Mouse (Mus musculus): Measurements from ENCODE around the gene Rbsn. TPM values are rescaled to one million over a fixed set of nuclear protein-coding genes. Genes with fewer than 3 reads are reported as not detected.

The Rbsn gene
- polyA plus RNA-seq, 1 experiment from 2014 or later = 34.6 TPM

DNA sequence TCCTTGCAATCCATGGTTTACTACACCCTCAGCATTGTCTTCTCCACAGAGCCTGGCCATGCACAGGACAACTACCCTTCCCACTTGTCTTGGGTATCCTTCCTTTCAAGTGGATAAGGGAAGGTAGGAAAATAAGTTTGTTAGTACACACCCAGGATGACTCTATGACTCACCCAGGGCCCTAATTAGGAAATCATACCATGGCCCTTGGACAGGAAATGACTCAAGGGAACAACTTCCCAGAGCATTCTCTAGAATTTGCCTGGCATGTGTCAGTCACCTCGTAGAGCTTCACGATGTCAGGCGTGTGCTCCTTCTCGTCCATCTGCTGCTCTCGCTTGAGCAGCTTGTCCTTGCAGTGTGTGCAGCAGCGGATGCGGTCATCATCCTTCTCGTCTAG, 15.3 kb downstream of the Rbsn start:
- ATAC-seq = no peak
- H3K9ac ChIP-seq (replicated peaks; ENCODE audit: low read depth, low read length) = no peak overlapping the region
- H3K27me3 ChIP-seq (replicated peaks; ENCODE audit: control insufficient read depth, insufficient read depth, low read length) = no peaks in the 10 kb centered on the region
- no peaks in the 10 kb centered on the region for H3K9me3 ChIP-seq (ENCODE audit: control insufficient read depth, low read length)
- H3K4me3 ChIP-seq (replicated peaks; ENCODE audit: low read length) = no peak overlapping the region
- no peaks in the 10 kb centered on the region for H3K4me1 ChIP-seq (replicated peaks; ENCODE audit: control insufficient read depth, insufficient read depth, low read length)
- H3K4me2 ChIP-seq (ENCODE audit: low read length) = no peak overlapping the region
- 90% methylated on average over 8 of the region's 8 CpGs for WGBS
- peaks cover 40% of the 10 kb centered on the region for H3K36me3 ChIP-seq (ENCODE audit: control insufficient read depth, insufficient read depth)
- H3K27ac ChIP-seq (ENCODE audit: low read length) = no peak overlapping the region

GRCm38 (mm10) chr6:92184178-92184577, 30.5 kb downstream of the Rbsn start:
- Histone ChIP-seq H3K27ac (ENCODE audit: low read length) (peak overlapping the region; percentile 68), H3K36me3 (ENCODE audit: control insufficient read depth, insufficient read depth) (peaks cover 8% of the 10 kb centered on the region), H3K9ac (replicated peaks; ENCODE audit: low read depth, low read length) (peak overlapping the region; percentile 70), H3K9me3 (ENCODE audit: control insufficient read depth, low read length) (peaks cover 7% of the 10 kb centered on the region; the same call in 1 of the 2 replicates), H3K27me3 (replicated peaks; ENCODE audit: control insufficient read depth, insufficient read depth, low read length) (no peaks in the 10 kb centered on the region), H3K4me1 (replicated peaks; ENCODE audit: control insufficient read depth, insufficient read depth, low read length) (peaks cover 11% of the 10 kb centered on the region), H3K4me3 (replicated peaks; ENCODE audit: low read length) (peak overlapping the region; percentile 60), H3K4me2 (ENCODE audit: low read length) (peak overlapping the region; percentile 53)
- WGBS = 2% methylated on average over 10 of the region's 10 CpGs
- ATAC-seq = peak; percentile 78

DNA sequence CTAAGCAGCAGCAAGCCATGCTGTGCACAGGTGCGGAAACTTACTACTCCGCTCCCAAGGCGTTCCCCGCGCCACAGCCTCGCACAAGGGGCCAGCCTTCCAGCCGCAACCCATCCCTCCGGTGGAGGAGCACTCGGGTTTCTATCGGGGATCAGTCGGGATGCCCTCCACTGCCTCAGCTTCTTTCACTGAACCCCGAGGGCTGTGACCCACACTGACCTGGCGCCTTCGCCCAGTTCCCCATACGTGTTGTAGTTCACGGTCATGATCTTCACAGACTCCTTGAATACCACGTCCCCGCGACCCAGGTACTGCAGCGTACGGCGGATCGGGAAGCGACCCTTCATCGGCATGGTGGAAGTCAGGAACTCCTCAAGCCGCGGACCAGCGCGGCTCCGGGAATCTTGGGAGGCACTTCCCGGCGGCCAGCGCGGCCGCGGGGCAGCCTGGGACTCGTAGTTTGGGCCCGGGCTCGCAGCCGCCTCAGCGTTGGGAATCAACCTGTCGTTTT, 31.0 kb downstream of the Rbsn start, which contains the start of gene Mrps25:
Gene Mrps25 (minus strand): TSS at position 413 of the 511 bp plus-strand sequence.
- Histone ChIP-seq H3K4me3 (replicated peaks; ENCODE audit: low read length) (peak within 1 kb of the TSS; percentile 60), H3K36me3 (ENCODE audit: control insufficient read depth, insufficient read depth) (peaks cover 10% of the 10 kb centered on the region), H3K9ac (replicated peaks; ENCODE audit: low read depth, low read length) (peak within 1 kb of the TSS; percentile 70), H3K27ac (ENCODE audit: low read length) (peak within 1 kb of the TSS; percentile 68), H3K9me3 (ENCODE audit: control insufficient read depth, low read length) (peaks cover 8% of the 10 kb centered on the region; the same call in 1 of the 2 replicates), H3K4me1 (replicated peaks; ENCODE audit: control insufficient read depth, insufficient read depth, low read length) (peaks cover 11% of the 10 kb centered on the region), H3K4me2 (ENCODE audit: low read length) (peak within 1 kb of the TSS; percentile 53), H3K27me3 (replicated peaks; ENCODE audit: control insufficient read depth, insufficient read depth, low read length) (no peaks in the 10 kb centered on the region)
- WGBS = 0% methylated on average over 42 of the region's 42 CpGs
- peak; percentile 97 for ATAC-seq

- H3K4me3 ChIP-seq (replicated peaks; ENCODE audit: low read length) = no peak overlapping the region
- H3K9me3 ChIP-seq (ENCODE audit: control insufficient read depth, low read length) = peaks cover 8% of the 10 kb centered on the region; the same call in 1 of the 2 replicates
- H3K4me1 ChIP-seq (replicated peaks; ENCODE audit: control insufficient read depth, insufficient read depth, low read length) = no peaks in the 10 kb centered on the region
- H3K27ac ChIP-seq (ENCODE audit: low read length) = no peak overlapping the region
- H3K36me3 ChIP-seq (ENCODE audit: control insufficient read depth, insufficient read depth) = peaks cover 19% of the 10 kb centered on the region
- 96% methylated on average over 1 of the region's 1 CpGs for WGBS
- H3K27me3 ChIP-seq (replicated peaks; ENCODE audit: control insufficient read depth, insufficient read depth, low read length) = no peaks in the 10 kb centered on the region
- no peak overlapping the region for H3K9ac ChIP-seq (replicated peaks; ENCODE audit: low read depth, low read length)
- no peak overlapping the region for H3K4me2 ChIP-seq (ENCODE audit: low read length)
- ATAC-seq = no peak
Observed at GRCm38 (mm10) chr6:92176450-92176849, 38.3 kb downstream of the Rbsn start.

GRCm38 (mm10) chr6:92162724-92163123, 52.0 kb downstream of the Rbsn start:
- no peak overlapping the region for H3K4me3 ChIP-seq (replicated peaks; ENCODE audit: low read length)
- H3K9me3 ChIP-seq (ENCODE audit: control insufficient read depth, low read length) = no peaks in the 10 kb centered on the region
- no peaks in the 10 kb centered on the region for H3K27me3 ChIP-seq (replicated peaks; ENCODE audit: control insufficient read depth, insufficient read depth, low read length)
- no peak for ATAC-seq
- 91% methylated on average over 1 of the region's 1 CpGs for WGBS
- H3K4me1 ChIP-seq (replicated peaks; ENCODE audit: control insufficient read depth, insufficient read depth, low read length) = no peaks in the 10 kb centered on the region
- no peak overlapping the region for H3K9ac ChIP-seq (replicated peaks; ENCODE audit: low read depth, low read length)
- H3K4me2 ChIP-seq (ENCODE audit: low read length) = no peak overlapping the region
- no peak overlapping the region for H3K27ac ChIP-seq (ENCODE audit: low read length)
- peaks cover 46% of the 10 kb centered on the region for H3K36me3 ChIP-seq (ENCODE audit: control insufficient read depth, insufficient read depth)

DNA sequence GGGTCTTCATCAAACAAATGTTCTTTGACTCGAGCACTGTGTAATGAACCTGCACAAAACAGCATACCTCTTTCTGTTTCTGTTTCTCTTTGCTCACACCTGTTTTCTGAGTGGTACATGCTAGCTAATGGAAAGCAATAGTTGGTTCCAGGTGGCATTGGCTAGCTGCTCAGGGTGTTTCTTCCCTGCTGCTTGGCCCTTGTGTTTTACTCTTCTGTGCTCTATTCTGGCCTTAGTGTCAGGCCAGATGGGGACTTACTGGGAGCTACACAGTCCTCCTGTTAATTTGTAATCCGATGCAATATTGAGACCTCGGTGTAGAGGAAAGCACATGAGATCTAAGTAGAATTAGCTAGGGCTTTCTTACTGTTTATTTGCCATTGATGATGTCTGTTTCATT, 55.9 kb downstream of the Rbsn start:
- Histone ChIP-seq H3K4me2 (ENCODE audit: low read length) (no peak overlapping the region), H3K27ac (ENCODE audit: low read length) (no peak overlapping the region), H3K9ac (replicated peaks; ENCODE audit: low read depth, low read length) (no peak overlapping the region), H3K27me3 (replicated peaks; ENCODE audit: control insufficient read depth, insufficient read depth, low read length) (no peaks in the 10 kb centered on the region), H3K9me3 (ENCODE audit: control insufficient read depth, low read length) (no peaks in the 10 kb centered on the region), H3K4me3 (replicated peaks; ENCODE audit: low read length) (no peak overlapping the region), H3K36me3 (ENCODE audit: control insufficient read depth, insufficient read depth) (peaks cover 57% of the 10 kb centered on the region), H3K4me1 (replicated peaks; ENCODE audit: control insufficient read depth, insufficient read depth, low read length) (no peaks in the 10 kb centered on the region)
- ATAC-seq = no peak
- 90% methylated on average over 3 of the region's 3 CpGs for WGBS

DNA sequence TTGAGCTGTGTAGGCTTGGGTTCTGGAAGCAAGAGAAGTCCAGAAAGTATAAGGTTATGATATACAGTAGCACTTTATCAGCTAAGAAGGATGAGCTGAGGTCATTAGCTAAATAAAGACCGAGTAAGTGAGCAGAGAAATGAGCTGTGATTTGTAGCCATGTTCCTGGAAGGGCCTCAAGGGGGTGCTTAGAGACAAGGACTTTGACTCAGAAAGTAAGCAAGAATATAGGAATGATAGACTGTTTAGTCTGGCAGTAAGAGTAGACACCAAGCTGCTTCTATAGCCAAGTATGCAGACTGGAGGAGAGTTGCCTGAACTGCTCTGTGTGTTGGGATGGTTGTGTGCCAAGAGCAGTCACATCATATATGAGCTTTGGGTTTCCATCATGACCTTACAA, 61.0 kb downstream of the Rbsn start:
- Histone ChIP-seq H3K36me3 (ENCODE audit: control insufficient read depth, insufficient read depth) (peaks cover 41% of the 10 kb centered on the region), H3K4me1 (replicated peaks; ENCODE audit: control insufficient read depth, insufficient read depth, low read length) (no peaks in the 10 kb centered on the region), H3K27me3 (replicated peaks; ENCODE audit: control insufficient read depth, insufficient read depth, low read length) (no peaks in the 10 kb centered on the region), H3K27ac (ENCODE audit: low read length) (no peak overlapping the region), H3K9me3 (ENCODE audit: control insufficient read depth, low read length) (no peaks in the 10 kb centered on the region), H3K4me2 (ENCODE audit: low read length) (no peak overlapping the region), H3K4me3 (replicated peaks; ENCODE audit: low read length) (no peak overlapping the region), H3K9ac (replicated peaks; ENCODE audit: low read depth, low read length) (no peak overlapping the region)
- ATAC-seq = no peak
- WGBS = 87% methylated on average over 1 of the region's 1 CpGs

- no peak overlapping the region for H3K4me3 ChIP-seq (replicated peaks; ENCODE audit: low read length)
- no peaks in the 10 kb centered on the region for H3K27me3 ChIP-seq (replicated peaks; ENCODE audit: control insufficient read depth, insufficient read depth, low read length)
- no peaks in the 10 kb centered on the region for H3K4me1 ChIP-seq (replicated peaks; ENCODE audit: control insufficient read depth, insufficient read depth, low read length)
- WGBS = 72% methylated on average over 4 of the region's 4 CpGs
- no peak overlapping the region for H3K27ac ChIP-seq (ENCODE audit: low read length)
- ATAC-seq = no peak
- no peaks in the 10 kb centered on the region for H3K9me3 ChIP-seq (ENCODE audit: control insufficient read depth, low read length)
- H3K36me3 ChIP-seq (ENCODE audit: control insufficient read depth, insufficient read depth) = peaks cover 13% of the 10 kb centered on the region
- no peak overlapping the region for H3K9ac ChIP-seq (replicated peaks; ENCODE audit: low read depth, low read length)
- H3K4me2 ChIP-seq (ENCODE audit: low read length) = no peak overlapping the region
Observed at GRCm38 (mm10) chr6:92145881-92146280, 68.8 kb downstream of the Rbsn start.
